Mouse (Mus musculus) midbrain, embryonic 12.5 days (tissue): ENCODE data around the gene Gm21836. TPM values are rescaled to one million over a fixed set of nuclear protein-coding genes. Genes with fewer than 3 reads are reported as not detected.
"Not testable (repeated sequence)": the region's sequence is repeated elsewhere in the genome, so short reads cannot be mapped to it uniquely, and the experiment has no call there.

Source experiments
- ATAC-seq: fragments of 200-750 bp; cut with Nextera tagmentation; 2 replicates; pipeline ENCODE4 v1.8.0; 2017; ENCODE audit warnings: low read depth, moderate TSS enrichment, moderate library complexity; ENCODE audit not compliant: low FRiP score
- H3K27ac ChIP-seq: fragments of 300-500 bp; sonication (generic); replicated peaks from 2 replicates; pipeline ENCODE4 v1.5.1; 2016; ENCODE audit warnings: mild to moderate bottlenecking
- H3K27me3 ChIP-seq: fragments of 300-500 bp; sonication (generic); 2 replicates; pipeline ENCODE4 v1.6.1; 2016; ENCODE audit warnings: mild to moderate bottlenecking
- H3K36me3 ChIP-seq: fragments of 300-500 bp; sonication (generic); 2 replicates; pipeline ENCODE4 v1.6.1; 2016
- H3K4me1 ChIP-seq: fragments of 300-500 bp; sonication (generic); 2 replicates; pipeline ENCODE4 v1.6.1; 2016
- H3K4me2 ChIP-seq: fragments of 300-500 bp; sonication (generic); replicated peaks from 2 replicates; pipeline ENCODE4 v1.6.1; 2016; ENCODE audit warnings: mild to moderate bottlenecking, moderate library complexity
- H3K4me3 ChIP-seq: fragments of 300-500 bp; sonication (generic); 2 replicates; pipeline ENCODE4 v1.5.1; 2016; ENCODE audit warnings: mild to moderate bottlenecking
- H3K9ac ChIP-seq: fragments of 300-500 bp; sonication (generic); replicated peaks from 2 replicates; pipeline ENCODE4 v1.6.1; 2016; ENCODE audit warnings: mild to moderate bottlenecking, moderate library complexity
- H3K9me3 ChIP-seq: fragments of 300-500 bp; sonication (generic); 2 replicates; pipeline ENCODE4 v1.6.1; 2016; ENCODE audit warnings: mild to moderate bottlenecking
- WGBS: fragments of 180-500 bp; shearing (Covaris S2); methylation state at CpG from one replicate; pipeline ENCODE4 v1.1.7; 2016; 5-methylcytosine and 5-hydroxymethylcytosine counted together
- polyA plus RNA-seq: library from polyadenylated mRNA; unstranded; fragments of >200 nt; fragmentation: Nextera tagmentation; extraction: Ambion mirVana; gene quantifications from 2 replicates; pipeline ENCODE4 v1.2.1, GENCODE M21; 2016

Gene Gm21836
- polyA plus RNA-seq: not detected in 2 replicates

DNA sequence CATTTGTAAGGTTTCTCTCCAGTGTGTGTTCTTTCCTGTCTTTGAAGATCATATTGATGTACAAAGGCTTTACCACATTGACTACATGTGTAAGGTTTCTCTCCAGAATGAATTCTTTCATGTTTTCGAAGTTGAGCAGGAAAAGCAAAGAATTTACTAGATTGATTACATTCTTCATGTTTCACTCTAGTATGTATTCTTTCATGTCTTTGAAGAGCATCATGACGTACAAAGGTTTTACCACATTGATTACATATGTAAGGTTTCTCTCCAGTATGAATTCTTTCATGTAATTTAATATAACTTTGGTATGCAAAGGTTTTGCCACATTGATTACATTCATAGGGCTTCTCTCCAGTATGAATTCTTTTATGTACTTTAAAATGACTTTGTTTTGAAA, at the start of gene Gm21836:
Gm21836 (minus strand) TSS at position 101 of the 400 bp plus-strand sequence.
- ATAC-seq, H3K4me1 ChIP-seq: not testable (repeated sequence)
- WGBS: 89% methylated on average over 2 of the region's 2 CpGs

DNA sequence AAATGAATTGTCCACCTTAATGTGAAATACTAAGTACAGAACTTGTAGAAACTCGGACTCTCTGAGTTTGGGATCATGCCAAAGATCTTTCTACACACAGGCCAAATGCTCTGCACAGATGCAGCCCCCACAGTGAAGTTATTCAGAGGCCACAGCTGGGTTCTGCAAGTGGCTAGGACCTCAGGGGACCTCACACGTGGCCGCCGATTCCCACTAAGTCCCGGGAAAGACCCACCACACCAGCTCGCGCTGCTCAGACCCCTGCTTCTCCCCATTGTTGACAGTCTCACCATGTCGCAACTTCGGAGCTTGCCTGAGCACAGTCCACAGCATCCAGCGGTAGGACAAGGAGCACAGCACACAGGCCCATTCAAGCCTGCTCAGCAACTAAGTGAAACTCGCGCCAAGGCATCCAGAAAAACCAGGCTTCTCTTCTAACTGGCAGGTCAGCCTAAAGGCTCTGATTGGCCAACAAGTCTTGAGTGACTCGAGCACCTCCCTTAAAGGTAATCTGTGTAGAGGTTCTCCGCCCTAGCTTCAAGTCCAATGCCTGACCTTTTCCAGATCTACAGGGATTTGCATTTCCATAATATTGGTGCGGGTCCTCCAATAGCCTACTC, 13.1 kb downstream of the Gm21836 start:
- H3K27ac ChIP-seq, H3K4me2 ChIP-seq, H3K27me3 ChIP-seq, H3K9me3 ChIP-seq, ATAC-seq, H3K4me1 ChIP-seq, H3K9ac ChIP-seq, H3K4me3 ChIP-seq: not testable (repeated sequence)
- WGBS: 61% methylated on average over 13 of the region's 15 CpGs
- peaks cover 14% of the 10 kb centered on the region for H3K36me3 ChIP-seq

More for the DNA sequence above, at the start of gene Gm21836:
- H3K27ac ChIP-seq, H3K9ac ChIP-seq, H3K4me2 ChIP-seq, H3K27me3 ChIP-seq, H3K4me3 ChIP-seq, H3K9me3 ChIP-seq, H3K36me3 ChIP-seq: not testable (repeated sequence)

DNA sequence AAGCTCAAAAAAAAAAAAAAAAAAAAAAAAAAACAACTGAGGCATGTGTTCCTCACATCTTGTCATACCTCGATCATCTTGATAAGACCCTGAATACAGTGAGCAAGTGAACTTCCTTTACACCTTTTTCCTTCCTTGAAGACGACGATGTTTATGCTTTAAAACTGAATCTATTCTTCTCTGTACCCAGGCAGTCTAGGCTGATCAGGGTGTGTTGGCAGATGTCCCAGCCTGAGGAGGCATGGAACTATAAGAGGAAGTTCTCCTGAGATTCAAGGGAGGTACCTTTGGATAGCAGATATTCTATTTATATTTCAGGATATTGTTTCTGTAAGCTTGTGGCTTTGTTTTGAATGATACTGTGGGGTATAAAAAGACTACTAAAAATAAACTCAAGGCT, 15.5 kb downstream of the Gm21836 start:
- H3K4me2 ChIP-seq: no peak overlapping the region
- H3K4me1 ChIP-seq: no peaks in the 10 kb centered on the region
- no peak overlapping the region for H3K9ac ChIP-seq
- no peaks in the 10 kb centered on the region for H3K27me3 ChIP-seq
- peaks cover 10% of the 10 kb centered on the region; the same call in 1 of the 2 replicates for H3K9me3 ChIP-seq
- peaks cover 16% of the 10 kb centered on the region for H3K36me3 ChIP-seq
- no peak for ATAC-seq
- H3K4me3 ChIP-seq: no peak overlapping the region
- WGBS: 86% methylated on average over 3 of the region's 3 CpGs
- H3K27ac ChIP-seq: no peak overlapping the region

DNA sequence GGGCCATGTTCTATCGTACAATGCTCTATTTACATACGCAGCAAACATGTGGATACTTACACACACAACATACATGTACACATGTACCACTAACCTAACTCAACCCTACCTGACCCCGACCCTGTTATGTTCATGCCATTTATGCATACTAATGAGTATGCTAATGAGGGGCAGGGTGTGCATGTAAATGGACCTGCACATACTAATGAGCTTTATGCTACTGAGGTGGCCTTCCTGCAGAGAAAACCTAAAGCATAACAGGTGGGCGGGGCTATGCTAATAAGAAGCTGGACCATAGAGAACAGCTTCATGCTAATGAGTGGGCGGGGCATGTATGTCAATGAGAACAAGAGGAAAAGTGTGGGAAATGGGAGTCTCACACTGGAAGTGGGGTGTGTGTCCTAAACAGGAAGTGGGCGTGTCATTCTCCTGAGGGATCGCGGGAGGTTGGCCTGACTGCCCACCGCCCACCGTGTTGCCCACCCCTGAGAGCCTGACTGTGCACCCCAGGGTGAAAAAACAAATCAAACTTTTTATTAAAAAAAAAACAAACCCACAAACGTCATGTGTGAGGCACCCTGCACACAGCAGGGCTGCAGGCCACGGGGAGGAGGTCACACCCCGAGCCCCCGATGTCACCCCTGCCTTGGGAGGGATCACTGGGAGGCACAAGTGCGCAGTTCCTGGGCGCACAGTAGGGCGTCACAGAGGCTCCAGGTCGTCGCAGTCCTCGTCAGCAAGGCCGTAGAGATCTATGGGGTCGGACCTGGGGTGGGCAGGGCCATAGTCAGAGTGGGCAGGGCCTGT, 17.3 kb downstream of the Gm21836 start, which contains the start of gene Ppp2r3d:
Ppp2r3d (minus strand) TSS at position 803 of the 807 bp plus-strand sequence.
- 99% methylated on average over 22 of the region's 22 CpGs for WGBS
- Histone ChIP-seq H3K4me2 (no peak within 1 kb of the TSS), H3K9me3 (peaks cover 10% of the 10 kb centered on the region; the same call in 1 of the 2 replicates), H3K4me3 (no peak within 1 kb of the TSS), H3K27me3 (no peaks in the 10 kb centered on the region), H3K27ac (no peak within 1 kb of the TSS), H3K36me3 (peaks cover 16% of the 10 kb centered on the region), H3K4me1 (no peaks in the 10 kb centered on the region), H3K9ac (no peak within 1 kb of the TSS)
- ATAC-seq: peak; percentile 63; the same call in 1 of the 2 replicates

DNA sequence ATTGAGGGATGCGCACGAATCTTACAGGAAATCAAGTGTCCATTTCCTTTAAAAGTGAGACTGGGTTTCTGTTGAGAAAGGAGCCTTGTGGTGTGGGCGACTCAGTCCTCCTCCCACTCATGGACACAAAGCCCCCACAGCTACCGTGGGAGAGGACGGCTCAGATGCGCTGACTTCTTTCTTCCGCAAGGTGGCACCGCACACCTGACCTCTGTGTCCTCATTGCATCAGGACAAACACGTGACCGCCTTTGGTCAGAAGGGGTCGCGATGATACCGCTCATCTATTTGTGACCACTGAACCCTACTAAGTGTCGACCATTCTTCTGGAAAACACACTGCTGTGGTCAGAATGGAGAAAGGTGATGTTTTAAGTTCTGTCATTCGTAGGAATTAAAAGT, 17.9 kb downstream of the Gm21836 start:
- H3K27ac ChIP-seq: no peak overlapping the region
- H3K4me1 ChIP-seq: no peaks in the 10 kb centered on the region
- H3K4me3 ChIP-seq: no peak overlapping the region
- no peak overlapping the region for H3K4me2 ChIP-seq
- peaks cover 16% of the 10 kb centered on the region for H3K36me3 ChIP-seq
- H3K27me3 ChIP-seq: no peaks in the 10 kb centered on the region
- WGBS: 88% methylated on average over 15 of the region's 15 CpGs
- ATAC-seq: 0 out of 2 replicates have a peak, but pooled peaks have one; percentile 47
- peaks cover 10% of the 10 kb centered on the region; the same call in 1 of the 2 replicates for H3K9me3 ChIP-seq
- no peak overlapping the region for H3K9ac ChIP-seq

DNA sequence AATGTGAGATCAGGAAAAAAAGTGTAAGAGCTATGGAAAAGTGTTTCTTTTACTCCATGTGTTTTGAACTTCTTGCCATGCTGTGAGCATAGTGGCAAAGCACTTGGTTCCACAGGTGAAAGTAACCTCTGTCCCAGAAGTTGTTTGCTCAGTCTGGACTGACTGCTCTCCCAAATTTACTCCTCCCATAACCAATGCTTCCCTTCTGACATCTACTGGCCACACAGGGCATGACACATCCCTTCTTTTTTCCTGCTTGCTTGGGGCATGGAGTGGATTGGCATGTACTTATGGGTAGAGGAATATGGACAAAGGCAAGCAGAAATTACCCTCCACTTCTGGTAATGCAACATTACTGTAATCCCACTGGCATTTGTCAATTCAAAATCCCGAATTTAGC, 37.0 kb downstream of the Gm21836 start:
- Histone ChIP-seq H3K9me3 (no peaks in the 10 kb centered on the region), H3K27me3 (no peaks in the 10 kb centered on the region), H3K4me3 (no peak overlapping the region), H3K9ac (no peak overlapping the region), H3K36me3 (no peaks in the 10 kb centered on the region), H3K4me1 (no peaks in the 10 kb centered on the region), H3K27ac (no peak overlapping the region), H3K4me2 (no peak overlapping the region)
- no peak for ATAC-seq
- 3% methylated on average over 1 of the region's 1 CpGs for WGBS

Other genes starting within 250 kb of the Gm21836 start
- 10.0 TPM in 2 replicates for gene 2010315B03Rik, start 181.1 kb downstream of the Gm21836 start, polyA plus RNA-seq
- gene Ppp2r3d, start 16.9 kb downstream of the Gm21836 start, polyA plus RNA-seq: 195 and 201 TPM in 2 replicates